Mouse (Mus musculus) ES-E14 (cell line): ENCODE measurements around the gene Tacc3. TPM values are rescaled to one million over a fixed set of nuclear protein-coding genes. Genes with fewer than 3 reads are reported as not detected.

ENCODE experiments used
- DNase-seq: peaks from one replicate; pipeline ENCODE4 v3.0.0-alpha.2; 2013; ENCODE audit warnings: low read depth, low spot score
- H3K27ac ChIP-seq: 2 replicates; pipeline ENCODE4 v1.5.1; 2012; ENCODE audit warnings: low read depth, mild to moderate bottlenecking, low read length, moderate library complexity, mixed read lengths; ENCODE audit not compliant: poor library complexity, insufficient read depth, severe bottlenecking
- H3K36me3 ChIP-seq: 2 replicates; pipeline ENCODE4 v1.6.1; 2012; ENCODE audit warnings: mild to moderate bottlenecking, low read length, moderate library complexity, mixed read lengths; ENCODE audit not compliant: control insufficient read depth, poor library complexity, insufficient read depth, severe bottlenecking
- H3K4me1 ChIP-seq, 2 experiments: fragments of 150-350 bp in 1 of 2; sonication (generic) in 1 of 2; 2 replicates each; pipeline ENCODE4 v1.6.1; 2012; ENCODE audit warnings: low read length in 2 of 2, mild to moderate bottlenecking in 1 of 2, mixed read lengths in 1 of 2; ENCODE audit not compliant: control insufficient read depth in 2 of 2, insufficient read depth in 2 of 2, poor library complexity in 1 of 2
- H3K4me3 ChIP-seq, 2 experiments: fragments of 150-350 bp in 1 of 2; sonication (generic) in 1 of 2; 2 replicates each; pipeline ENCODE4 v1.5.1; 2012; ENCODE audit warnings: low read length in 2 of 2, low read depth in 1 of 2, mild to moderate bottlenecking in 1 of 2, mixed read lengths in 1 of 2; ENCODE audit not compliant: insufficient read depth in 1 of 2, poor library complexity in 1 of 2, severe bottlenecking in 1 of 2
- H3K9ac ChIP-seq: 2 replicates; pipeline ENCODE4 v1.6.1; 2012; ENCODE audit warnings: low read depth, mild to moderate bottlenecking, low read length, mixed read lengths; ENCODE audit not compliant: poor library complexity, insufficient read depth, severe bottlenecking
- H3K9me3 ChIP-seq: fragments of 150-350 bp; sonication (generic); 2 replicates; pipeline ENCODE4 v1.6.1; 2012; ENCODE audit warnings: low read depth, mild to moderate bottlenecking, low read length; ENCODE audit not compliant: control insufficient read depth, insufficient read depth
- CHD2 ChIP-seq: IDR thresholded peaks from 2 replicates; pipeline ENCODE4 v1.6.1; 2014; ENCODE audit warnings: mild to moderate bottlenecking, low read depth, low read length, inconsistent platforms
- HCFC1 ChIP-seq: IDR thresholded peaks from 2 replicates; pipeline ENCODE4 v1.6.1; 2012; ENCODE audit warnings: low read length, inconsistent platforms, borderline replicate concordance; ENCODE audit not compliant: insufficient read depth
- MAFK ChIP-seq: IDR thresholded peaks from 2 replicates; pipeline ENCODE4 v1.6.1; 2014; ENCODE audit warnings: mild to moderate bottlenecking, low read depth, low read length, inconsistent platforms; ENCODE audit not compliant: insufficient read depth
- ZC3H11A ChIP-seq: IDR thresholded peaks from 2 replicates; pipeline ENCODE4 v1.6.1; 2012; ENCODE audit warnings: low read depth, mild to moderate bottlenecking, inconsistent platforms, low read length, borderline replicate concordance
- ZNF384 ChIP-seq: IDR thresholded peaks from 2 replicates; pipeline ENCODE4 v1.6.1; 2012; ENCODE audit warnings: low read depth, low read length, inconsistent platforms
- in situ Hi-C, 2 experiments: fragments of 600-800 bp; cut with MboI; formaldehyde crosslinking; loops; one replicate each; pipeline ENCODE4 v1.15.1; 2025; ENCODE audit warnings: low sequenced_read_pairs in 2 of 2, inconsistent platforms in 1 of 2; ENCODE audit not compliant: unreplicated experiment in 2 of 2
- total RNA-seq: library from RNA; depleted of rRNA; stranded (reverse); fragments of 300-350 nt; gene quantifications from 2 replicates; pipeline ENCODE4 v1.2.3, GENCODE M21; 2012; rRNA removed

Tacc3 gene
- total RNA-seq, 1 experiment, result 132 TPM

GRCm38 (mm10) chr5:33723641-33724465 lies 65.9 kb downstream of the Tacc3 start:
- Histone ChIP-seq H3K27ac (no peak overlapping the region), H3K9me3 (no peaks in the 10 kb centered on the region), H3K36me3 (no peaks in the 10 kb centered on the region), H3K9ac (no peak overlapping the region), H3K4me3 (peak overlapping the region; percentile 26 to 55), H3K4me1 (peaks cover 0 to 7% of the 10 kb centered on the region in 2 experiments; a peak in 1 of 4 replicates)
- no peak for DNase-seq
- in situ Hi-C loops, result loop anchor here in 1 of 2 experiments (10.0 to 25.0 kb wide), 2 partner anchors 289 to 1663 kb away; partner anchors contain the start of genes Hmx1 and Nkx1-1
- TF ChIP-seq HCFC1, result no peak

GRCm38 (mm10) chr5:33726081-33726647 lies 68.2 kb downstream of the Tacc3 start:
- in situ Hi-C loops, result loop anchor here in 1 of 2 experiments (10.0 kb wide), 1 partner anchor 291 kb away; the partner anchor contains the start of gene Nkx1-1
- H3K9ac ChIP-seq, result no peak overlapping the region
- no peaks in the 10 kb centered on the region for H3K36me3 ChIP-seq
- DNase-seq, result no peak
- TF ChIP-seq ZNF384 (no peak), ZC3H11A (no peak), HCFC1 (no peak), CHD2 (no peak), MAFK (no peak)
- peaks cover 0 to 6% of the 10 kb centered on the region in 2 experiments; a peak in 1 of 4 replicates for H3K4me1 ChIP-seq
- H3K27ac ChIP-seq, result no peak overlapping the region
- no peaks in the 10 kb centered on the region for H3K9me3 ChIP-seq
- H3K4me3 ChIP-seq, result no peak overlapping the region

- TF ChIP-seq HCFC1 (no peak), CHD2 (no peak), ZC3H11A (no peak), ZNF384 (no peak), MAFK (no peak)
- DNase-seq, result no peak
- H3K4me3 ChIP-seq, result no peak overlapping the region
- no peaks in the 10 kb centered on the region for H3K36me3 ChIP-seq
- H3K4me1 ChIP-seq, result peaks cover 0 to 10% of the 10 kb centered on the region in 2 experiments; a peak in 1 of 4 replicates
- no peak overlapping the region for H3K27ac ChIP-seq
- H3K9ac ChIP-seq, result no peak overlapping the region
- no peaks in the 10 kb centered on the region for H3K9me3 ChIP-seq
- in situ Hi-C loops, result loop anchor here in 1 of 2 experiments (10.0 kb wide), 1 partner anchor 292 kb away; the partner anchor contains the start of gene Nkx1-1
These were observed 69.0 kb downstream of the Tacc3 start for GRCm38 (mm10) chr5:33726891-33727290.

Other genes with a start within 250 kb of the Tacc3 start
- 0.21 and 0.22 TPM in 2 replicates for gene Nkx1-1, start 224.2 kb upstream of the Tacc3 start, total RNA-seq
- gene Fam53a, start 28.5 kb upstream of the Tacc3 start, total RNA-seq, result 21.4 and 22.4 TPM in 2 replicates
- gene Gm9903, start 28.2 kb upstream of the Tacc3 start, total RNA-seq, result 0.13 TPM in 1 of 2 replicates, not detected in the other
- 98.6 and 123 TPM in 2 replicates for gene Slbp, start 5.6 kb upstream of the Tacc3 start, total RNA-seq
- 15.0 and 17.8 TPM in 2 replicates for gene Tmem129, start 288 bp downstream of the Tacc3 start, total RNA-seq
- 3.9 and 5.1 TPM in 2 replicates for gene Fgfr3, start 63.5 kb downstream of the Tacc3 start, total RNA-seq
- gene Letm1, start 124.7 kb downstream of the Tacc3 start, total RNA-seq, result 36.5 and 49.4 TPM in 2 replicates
- gene Nsd2, start 162.6 kb downstream of the Tacc3 start, total RNA-seq, result 31.3 and 39.2 TPM in 2 replicates